Mouse (Mus musculus) limb, embryonic 15.5 days (tissue): ENCODE measurements around the gene Nt5dc2. TPM values are rescaled to one million over a fixed set of nuclear protein-coding genes. Genes with fewer than 3 reads are reported as not detected.

ENCODE experiments used
- ATAC-seq: fragments of 200-750 bp; cut with Nextera tagmentation; 2 replicates; pipeline ENCODE4 v1.8.0; 2017; ENCODE audit warnings: low read depth, moderate TSS enrichment; ENCODE audit not compliant: insufficient number of reproducible peaks, low FRiP score, low TSS enrichment
- H3K27ac ChIP-seq: fragments of 300-500 bp; sonication (generic); 2 replicates; pipeline ENCODE4 v1.5.1; 2015; ENCODE audit warnings: moderate library complexity, mild to moderate bottlenecking, inconsistent platforms
- H3K27me3 ChIP-seq: fragments of 300-500 bp; sonication (generic); 2 replicates; pipeline ENCODE4 v1.6.1; 2015; ENCODE audit warnings: inconsistent platforms
- H3K36me3 ChIP-seq: fragments of 300-500 bp; sonication (generic); 2 replicates; pipeline ENCODE4 v1.6.1; 2015; ENCODE audit warnings: inconsistent platforms
- H3K4me1 ChIP-seq: fragments of 300-500 bp; sonication (generic); 2 replicates; pipeline ENCODE4 v1.6.1; 2015; ENCODE audit warnings: inconsistent platforms
- H3K4me2 ChIP-seq: fragments of 300-500 bp; sonication (generic); 2 replicates; pipeline ENCODE4 v1.6.1; 2015; ENCODE audit warnings: mild to moderate bottlenecking, inconsistent platforms
- H3K4me3 ChIP-seq: fragments of 300-500 bp; sonication (generic); 2 replicates; pipeline ENCODE4 v1.5.1; 2015; ENCODE audit warnings: mild to moderate bottlenecking, inconsistent platforms
- H3K9ac ChIP-seq: fragments of 300-500 bp; sonication (generic); 2 replicates; pipeline ENCODE4 v1.6.1; 2015; ENCODE audit warnings: inconsistent platforms
- H3K9me3 ChIP-seq: fragments of 300-500 bp; sonication (generic); 2 replicates; pipeline ENCODE4 v1.6.1; 2016; ENCODE audit warnings: inconsistent platforms
- WGBS: fragments of 180-500 bp; shearing (Covaris S2); methylation state at CpG from one replicate; pipeline ENCODE4 v1.1.7; 2015; 5-methylcytosine and 5-hydroxymethylcytosine counted together
- polyA plus RNA-seq: library from polyadenylated mRNA; unstranded; fragments of >200 nt; fragmentation: Nextera tagmentation; extraction: Ambion mirVana; gene quantifications from 2 replicates; pipeline ENCODE4 v1.2.1, GENCODE M21; 2015

Gene Nt5dc2
- polyA plus RNA-seq, result 336 and 349 TPM in 2 replicates

GRCm38 (mm10) chr14:31130236-31131220, at the start of gene Nt5dc2:
Nt5dc2 (plus strand) TSS chr14:31131053.
- Histone ChIP-seq H3K27ac (peak within 1 kb of the TSS; percentile 90), H3K27me3 (no peaks in the 10 kb centered on the region), H3K9me3 (no peaks in the 10 kb centered on the region), H3K4me3 (peak within 1 kb of the TSS; percentile 60), H3K9ac (peak within 1 kb of the TSS; percentile 73), H3K4me1 (peaks cover 63% of the 10 kb centered on the region), H3K36me3 (peaks cover 11% of the 10 kb centered on the region), H3K4me2 (peak within 1 kb of the TSS; percentile 57)
- ATAC-seq, result peak; percentile 76
- WGBS, result 4% methylated on average over 58 of the region's 63 CpGs

- Histone ChIP-seq H3K36me3 (peaks cover 60% of the 10 kb centered on the region), H3K27ac (no peak overlapping the region), H3K4me1 (no peaks in the 10 kb centered on the region), H3K4me2 (no peak overlapping the region), H3K4me3 (no peak overlapping the region), H3K9ac (no peak overlapping the region), H3K27me3 (no peaks in the 10 kb centered on the region), H3K9me3 (no peaks in the 10 kb centered on the region)
- ATAC-seq, result no peak
Measured at GRCm38 (mm10) chr14:31081147-31081546, 49.7 kb upstream of the Nt5dc2 start.

GRCm38 (mm10) chr14:31087433-31087832, 43.4 kb upstream of the Nt5dc2 start:
- H3K27me3 ChIP-seq, result no peaks in the 10 kb centered on the region
- H3K9me3 ChIP-seq, result no peaks in the 10 kb centered on the region
- H3K4me3 ChIP-seq, result no peak overlapping the region
- H3K9ac ChIP-seq, result no peak overlapping the region
- H3K36me3 ChIP-seq, result peaks cover 78% of the 10 kb centered on the region
- H3K4me2 ChIP-seq, result no peak overlapping the region
- no peaks in the 10 kb centered on the region for H3K4me1 ChIP-seq
- no peak for ATAC-seq
- WGBS, result 80% methylated on average over 6 of the region's 6 CpGs
- H3K27ac ChIP-seq, result no peak overlapping the region

GRCm38 (mm10) chr14:31088515-31088914, 42.3 kb upstream of the Nt5dc2 start:
- Histone ChIP-seq H3K4me3 (no peak overlapping the region), H3K27me3 (no peaks in the 10 kb centered on the region), H3K9me3 (no peaks in the 10 kb centered on the region), H3K27ac (no peak overlapping the region), H3K4me1 (no peaks in the 10 kb centered on the region), H3K9ac (no peak overlapping the region), H3K4me2 (no peak overlapping the region), H3K36me3 (peaks cover 78% of the 10 kb centered on the region)
- WGBS, result 96% methylated on average over 2 of the region's 2 CpGs
- no peak for ATAC-seq

GRCm38 (mm10) chr14:31089918-31090317, 40.9 kb upstream of the Nt5dc2 start:
- H3K9me3 ChIP-seq, result no peaks in the 10 kb centered on the region
- no peaks in the 10 kb centered on the region for H3K27me3 ChIP-seq
- no peak for ATAC-seq
- 82% methylated on average over 1 of the region's 1 CpGs for WGBS
- H3K27ac ChIP-seq, result no peak overlapping the region
- H3K4me1 ChIP-seq, result no peaks in the 10 kb centered on the region
- no peak overlapping the region for H3K4me3 ChIP-seq
- H3K9ac ChIP-seq, result no peak overlapping the region
- no peak overlapping the region for H3K4me2 ChIP-seq
- H3K36me3 ChIP-seq, result peaks cover 81% of the 10 kb centered on the region

GRCm38 (mm10) chr14:31105156-31105555, 25.7 kb upstream of the Nt5dc2 start:
- Histone ChIP-seq H3K27me3 (no peaks in the 10 kb centered on the region), H3K36me3 (peaks cover 57% of the 10 kb centered on the region), H3K4me3 (no peak overlapping the region), H3K4me1 (no peaks in the 10 kb centered on the region), H3K4me2 (no peak overlapping the region), H3K9me3 (no peaks in the 10 kb centered on the region), H3K27ac (no peak overlapping the region), H3K9ac (no peak overlapping the region)
- 77% methylated on average over 2 of the region's 2 CpGs for WGBS
- ATAC-seq, result no peak

GRCm38 (mm10) chr14:31110613-31111012, 20.2 kb upstream of the Nt5dc2 start:
- H3K9me3 ChIP-seq, result no peaks in the 10 kb centered on the region
- 74% methylated on average over 3 of the region's 3 CpGs for WGBS
- ATAC-seq, result no peak

GRCm38 (mm10) chr14:31112187-31112586, 18.7 kb upstream of the Nt5dc2 start:
- Histone ChIP-seq H3K27me3 (no peaks in the 10 kb centered on the region), H3K9me3 (no peaks in the 10 kb centered on the region), H3K9ac (no peak overlapping the region), H3K4me2 (no peak overlapping the region), H3K4me1 (no peaks in the 10 kb centered on the region), H3K27ac (no peak overlapping the region), H3K4me3 (no peak overlapping the region), H3K36me3 (peaks cover 76% of the 10 kb centered on the region)
- WGBS, result 84% methylated on average over 5 of the region's 5 CpGs
- ATAC-seq, result no peak

More at GRCm38 (mm10) chr14:31110613-31111012, 20.2 kb upstream of the Nt5dc2 start:
- H3K4me1 ChIP-seq, result no peaks in the 10 kb centered on the region
- H3K36me3 ChIP-seq, result peaks cover 77% of the 10 kb centered on the region
- H3K4me3 ChIP-seq, result no peak overlapping the region
- no peak overlapping the region for H3K27ac ChIP-seq
- H3K4me2 ChIP-seq, result no peak overlapping the region
- no peak overlapping the region for H3K9ac ChIP-seq
- no peaks in the 10 kb centered on the region for H3K27me3 ChIP-seq

GRCm38 (mm10) chr14:31114011-31114410, 16.8 kb upstream of the Nt5dc2 start:
- WGBS, result 75% methylated on average over 3 of the region's 3 CpGs
- Histone ChIP-seq H3K9me3 (no peaks in the 10 kb centered on the region), H3K4me2 (no peak overlapping the region), H3K36me3 (peaks cover 75% of the 10 kb centered on the region), H3K4me1 (no peaks in the 10 kb centered on the region), H3K27ac (no peak overlapping the region), H3K9ac (no peak overlapping the region), H3K4me3 (no peak overlapping the region), H3K27me3 (no peaks in the 10 kb centered on the region)
- no peak for ATAC-seq

- ATAC-seq, result no peak
- no peaks in the 10 kb centered on the region for H3K4me1 ChIP-seq
- 63% methylated on average over 2 of the region's 2 CpGs for WGBS
- no peak overlapping the region for H3K27ac ChIP-seq
- peaks cover 68% of the 10 kb centered on the region for H3K36me3 ChIP-seq
- H3K9me3 ChIP-seq, result no peaks in the 10 kb centered on the region
- H3K4me3 ChIP-seq, result no peak overlapping the region
- H3K9ac ChIP-seq, result no peak overlapping the region
- no peaks in the 10 kb centered on the region for H3K27me3 ChIP-seq
- no peak overlapping the region for H3K4me2 ChIP-seq
Measured at GRCm38 (mm10) chr14:31115522-31115921, 15.3 kb upstream of the Nt5dc2 start.

GRCm38 (mm10) chr14:31125106-31126075, 5.5 kb upstream of the Nt5dc2 start:
- H3K27me3 ChIP-seq, result no peaks in the 10 kb centered on the region
- no peak overlapping the region for H3K4me3 ChIP-seq
- no peaks in the 10 kb centered on the region for H3K9me3 ChIP-seq
- WGBS, result 40% methylated on average over 9 of the region's 9 CpGs
- H3K27ac ChIP-seq, result peak overlapping the region; percentile 78
- ATAC-seq, result no peak
- peaks cover 16% of the 10 kb centered on the region for H3K36me3 ChIP-seq
- 0 out of 2 replicates have a peak overlapping the region, but pooled peaks have one; percentile 15 for H3K4me2 ChIP-seq
- peaks cover 35% of the 10 kb centered on the region for H3K4me1 ChIP-seq
- H3K9ac ChIP-seq, result no peak overlapping the region
